Mouse (Mus musculus) adrenal gland, postnatal 25 days (tissue): ENCODE measurements at regions not wholly inside any gene's neighbourhood (a gene's known extent, or its start where the extent isn't known, plus 50 kb on each side); places are given as distances from the start of the nearest gene placed in this dataset.

Experiments used
- DNase-seq: peaks from one replicate; pipeline ENCODE4 v3.0.0; 2021; ENCODE audit warnings: mixed read lengths

DNA sequence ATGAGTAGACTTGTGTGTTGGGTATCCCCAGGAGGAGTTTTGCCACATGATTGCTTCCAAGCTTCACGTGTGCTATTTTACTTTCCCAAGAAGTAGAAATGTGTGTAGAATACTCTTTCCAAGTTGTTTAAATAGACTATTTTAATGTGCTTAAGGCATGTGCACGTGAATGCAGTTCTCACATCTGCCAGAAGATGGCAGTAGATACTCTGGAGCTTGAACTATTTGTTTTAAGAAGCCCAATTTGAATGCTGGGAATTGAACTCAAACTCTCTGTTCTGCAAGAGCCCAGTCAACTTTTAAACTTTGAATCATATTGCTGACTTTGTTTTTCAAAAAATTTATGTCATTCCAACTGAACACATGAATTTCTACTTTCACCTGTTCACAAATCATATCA, 431.3 kb upstream of the Reg3g start:
- peak; percentile 22 for DNase-seq

DNA sequence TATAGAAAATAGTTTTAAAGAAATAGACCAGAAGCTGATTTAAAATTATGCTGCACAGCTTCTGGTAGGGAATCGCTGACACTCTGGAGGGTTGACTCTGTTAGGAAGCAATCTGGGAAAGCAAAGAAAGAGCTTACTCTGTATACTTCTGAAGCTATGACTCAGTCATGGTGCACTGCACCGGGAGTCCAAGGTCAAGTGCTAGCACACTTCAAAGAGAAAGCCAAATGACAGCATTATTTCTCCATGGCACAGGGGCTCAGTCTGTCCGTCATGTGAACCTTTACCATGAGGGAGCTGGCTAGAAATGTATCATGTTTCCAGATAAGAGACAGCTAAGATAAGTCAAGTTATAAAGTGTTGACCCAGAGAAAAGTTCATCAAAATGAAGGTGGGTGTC, 424.1 kb upstream of the Reg3g start:
- DNase-seq, result peak; percentile 11

DNA sequence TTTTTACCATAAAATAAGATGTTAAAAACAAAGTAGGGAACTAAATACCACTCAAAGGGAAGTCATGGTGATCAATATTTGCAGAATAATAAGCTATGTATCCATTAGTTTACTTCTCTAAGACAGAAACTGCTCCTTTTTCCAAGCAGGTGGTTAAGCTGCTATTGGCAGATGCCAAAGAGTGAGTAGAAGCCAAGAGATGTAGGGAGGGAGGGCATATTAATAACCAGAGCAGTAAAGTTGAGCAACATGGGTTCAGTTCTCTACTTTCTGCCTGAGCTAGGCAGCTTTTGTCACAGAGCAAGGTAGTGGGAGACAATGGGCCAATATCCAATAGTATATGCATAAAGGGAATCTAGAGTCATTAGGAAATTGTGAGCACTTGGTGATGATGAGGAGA, 394.4 kb upstream of the Reg3g start:
- DNase-seq, result no peak

DNA sequence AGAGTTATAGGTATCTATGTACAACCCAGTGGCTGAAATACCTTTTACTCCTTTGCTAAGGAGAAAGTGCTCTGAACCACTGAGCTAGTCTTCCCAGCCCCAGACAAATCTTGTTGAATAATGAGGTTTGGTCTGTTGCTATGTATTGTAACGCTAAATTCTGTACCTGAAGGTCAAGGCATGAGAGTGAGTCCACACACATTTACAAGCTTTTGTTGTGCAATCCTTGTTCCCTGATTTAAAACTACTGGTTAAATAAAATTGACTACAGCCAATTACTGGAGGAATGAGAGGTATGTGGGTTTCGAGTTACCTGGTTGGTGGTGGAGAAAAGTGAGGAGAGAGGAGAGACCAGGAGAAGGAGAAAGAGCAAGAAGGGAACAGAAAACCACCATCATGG, 372.6 kb upstream of the Reg3g start:
- no peak for DNase-seq

DNA sequence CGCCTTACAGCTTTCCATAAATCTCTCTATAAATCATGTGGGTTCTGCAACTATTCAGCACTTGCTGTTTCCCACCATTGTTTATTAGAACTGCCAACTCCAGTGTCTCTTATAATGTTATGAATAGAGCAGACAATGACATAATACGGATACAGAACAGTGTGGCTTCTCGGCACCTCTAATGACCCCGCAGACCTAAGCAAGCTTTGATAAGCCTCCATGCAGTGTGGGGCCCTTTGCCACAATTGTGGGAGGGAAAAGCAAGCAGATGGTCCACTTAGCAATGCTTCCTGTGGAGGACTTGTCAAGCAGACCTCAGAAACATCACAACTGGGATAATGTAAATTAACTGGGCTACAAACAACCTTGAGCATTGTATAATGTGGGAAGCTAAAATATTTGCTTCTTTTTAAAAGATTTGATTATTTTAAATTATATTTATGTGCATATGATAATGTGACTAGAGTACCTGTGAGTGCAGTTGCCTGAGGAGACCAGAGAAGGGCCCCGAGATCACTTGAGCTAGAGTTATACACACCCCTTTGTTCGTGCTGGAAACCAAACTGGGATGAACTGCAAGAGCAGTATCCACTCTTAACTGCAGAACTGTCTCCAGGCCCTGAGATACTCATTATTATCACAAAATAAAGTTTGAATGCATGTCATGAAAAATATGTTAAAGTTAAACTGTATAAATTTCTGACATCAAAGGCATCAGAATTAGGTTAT, 357.4 kb upstream of the Reg3g start:
- no peak for DNase-seq

DNA sequence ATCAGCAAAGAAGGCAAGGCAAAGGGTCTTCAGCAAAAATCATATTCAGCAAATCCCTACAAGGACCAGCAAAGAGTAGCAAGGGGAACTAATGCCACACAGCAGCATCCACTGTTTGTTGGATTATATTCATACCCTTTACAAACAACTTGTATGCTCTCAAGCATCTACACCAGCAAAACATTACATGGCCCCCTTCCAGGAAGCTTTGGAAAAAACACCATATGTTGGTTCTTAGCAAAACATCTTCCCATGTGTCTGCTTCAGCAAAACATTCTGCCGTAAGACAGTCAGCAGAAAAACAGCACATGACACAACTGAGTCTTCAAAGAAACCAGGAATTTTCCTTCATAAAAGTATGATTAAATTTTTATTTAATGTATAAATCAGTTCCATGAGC, 352.6 kb upstream of the Reg3g start:
- DNase-seq, result no peak

DNA sequence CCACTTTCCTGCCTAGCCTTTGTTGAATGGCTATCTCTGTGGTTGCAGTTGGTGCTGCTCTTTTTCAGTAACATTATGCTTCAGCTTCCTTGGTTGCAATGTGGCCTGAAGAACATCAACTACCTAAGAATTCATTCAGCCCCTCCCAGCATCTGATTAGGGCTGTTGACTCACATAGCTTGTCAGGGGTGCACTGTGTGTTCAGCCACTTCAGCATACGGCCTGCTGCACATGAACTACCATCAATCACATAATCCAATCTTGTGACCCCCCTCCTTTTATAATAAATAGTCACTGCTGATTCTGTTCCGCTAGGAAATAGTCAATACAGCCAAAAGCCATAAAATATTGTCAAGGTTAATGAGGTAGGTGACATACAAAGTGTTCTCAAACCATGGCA, 328.3 kb upstream of the Reg3g start:
- no peak for DNase-seq

DNA sequence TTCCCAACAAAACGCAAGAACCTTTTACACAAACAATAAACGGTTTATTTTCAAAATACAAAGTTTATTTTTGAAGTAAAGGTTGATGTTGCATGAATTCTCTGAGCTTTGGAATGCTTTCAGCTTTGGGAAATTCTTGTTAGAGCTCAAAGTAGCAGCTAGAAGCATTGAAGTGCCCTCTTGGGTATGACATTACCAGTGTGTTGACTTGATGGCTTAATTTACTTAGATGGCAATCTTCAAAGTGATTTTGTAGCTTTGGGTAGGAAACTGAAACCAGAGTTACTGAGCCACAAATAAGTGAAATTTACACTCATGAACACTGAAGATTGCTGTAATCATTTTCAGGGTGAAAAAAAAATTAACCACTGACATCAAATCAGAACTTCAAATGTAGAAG, 320.3 kb upstream of the Reg3g start:
- no peak for DNase-seq

DNA sequence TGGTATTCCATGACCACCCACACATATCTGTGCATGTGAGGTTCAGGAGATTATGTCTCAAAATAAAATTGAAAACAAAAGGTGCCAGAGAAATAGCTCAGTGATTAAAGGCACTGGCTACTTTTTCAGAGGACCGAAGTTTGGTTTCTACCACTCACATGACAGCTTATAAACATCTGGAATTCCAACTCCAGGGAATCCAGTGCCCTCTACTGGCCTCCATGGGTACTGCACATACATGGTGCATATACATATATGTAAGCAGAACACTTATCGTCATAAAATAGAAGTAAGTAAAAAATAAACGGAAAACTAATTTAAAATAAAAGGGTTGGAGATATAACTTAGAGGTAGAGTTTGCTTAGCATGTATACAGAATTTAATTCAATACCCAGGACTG, 288.9 kb upstream of the Reg3g start:
- no peak for DNase-seq
